Mouse (Mus musculus): ENCODE measurements around the gene Gm28269.

The Gm28269 gene

GRCm38 (mm10) chrX:21744997-21745396 lies at the start of gene Gm28269:
Gm28269 (minus strand) TSS chrX:21745097.
- no peak for DNase-seq (ENCODE audit: low spot score)

GRCm38 (mm10) chrX:21716885-21717284 lies 28.0 kb downstream of the Gm28269 start:
- no peak for DNase-seq (ENCODE audit: low spot score)

- no peak for DNase-seq (ENCODE audit: low spot score)
Measured at GRCm38 (mm10) chrX:21715293-21715692, 29.6 kb downstream of the Gm28269 start.

GRCm38 (mm10) chrX:21714829-21715228 lies 30.1 kb downstream of the Gm28269 start, which contains the start of gene Slc6a14:
Slc6a14 (plus strand) TSS chrX:21714896.
- DNase-seq (ENCODE audit: low spot score): no peak

- DNase-seq (ENCODE audit: low spot score): no peak
Measured at GRCm38 (mm10) chrX:21704470-21704869, 40.4 kb downstream of the Gm28269 start.

DNA sequence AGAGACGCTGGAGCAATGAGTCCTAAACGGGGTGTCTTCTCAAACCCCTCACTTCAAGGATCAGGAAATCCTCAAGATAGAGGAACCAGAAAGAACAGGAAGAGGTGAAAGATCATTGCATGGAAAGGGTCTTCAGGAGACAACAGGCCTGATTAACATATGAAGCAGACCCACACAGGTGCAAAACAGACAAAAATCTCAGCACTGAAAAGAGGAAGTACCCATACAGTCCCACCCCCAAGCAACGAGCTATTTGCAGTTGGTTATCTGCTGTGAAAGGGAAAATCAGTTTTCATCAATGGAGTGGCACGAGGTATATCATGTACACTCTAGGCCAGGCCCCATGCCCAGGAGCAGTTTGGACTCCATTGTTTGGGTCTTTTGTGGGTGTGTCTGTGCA lies 43.3 kb downstream of the Gm28269 start:
- DNase-seq (ENCODE audit: low spot score): no peak

DNA sequence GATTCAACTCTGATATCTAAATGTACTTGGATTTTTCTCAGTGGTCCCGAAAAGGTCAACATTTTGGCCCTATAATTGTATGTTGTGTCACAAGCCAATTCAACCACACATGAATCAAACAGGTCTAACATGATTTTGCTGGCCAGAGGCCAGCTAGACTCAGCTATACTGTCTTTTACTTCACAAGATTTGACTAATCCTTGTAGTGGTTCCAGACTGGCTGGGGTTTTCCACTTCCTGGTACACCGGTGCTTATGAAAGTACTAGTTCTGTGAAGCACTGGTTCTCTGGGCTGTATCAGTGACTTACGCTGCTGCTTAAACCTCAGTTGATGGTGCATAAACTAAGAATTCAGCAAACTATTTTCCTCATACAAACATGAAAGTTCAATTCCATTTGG lies 49.2 kb downstream of the Gm28269 start:
- no peak for DNase-seq (ENCODE audit: low spot score)

GRCm38 (mm10) chrX:21695220-21695619 lies 49.7 kb downstream of the Gm28269 start:
- DNase-seq (ENCODE audit: low spot score): no peak
